Mouse (Mus musculus) bone marrow macrophage, adult 2 months (primary cell): ENCODE measurements around the gene Trim69.

Experiments used
- CTCF ChIP-seq: IDR thresholded peaks from 2 replicates; pipeline ENCODE4 v1.5.1; 2012; ENCODE audit warnings: low read depth, mild to moderate bottlenecking, low read length, moderate library complexity
- POLR2A ChIP-seq: IDR thresholded peaks from 2 replicates; pipeline ENCODE4 v1.6.1; 2012; ENCODE audit warnings: mild to moderate bottlenecking, low read depth, low read length, borderline replicate concordance

- no peak for TF ChIP-seq CTCF
- TF ChIP-seq POLR2A, result no peak
Observed at GRCm38 (mm10) chr2:122153681-122154365, 6.7 kb upstream of the Trim69 start.
